Mouse (Mus musculus): ENCODE results near the gene Ndufaf8. TPM values are rescaled to one million over a fixed set of nuclear protein-coding genes. Genes with fewer than 3 reads are reported as not detected.
A peak's percentile ranks its signal among the peaks of the same experiment; 100 is the strongest.

The Ndufaf8 gene
- polyA plus RNA-seq, 1 experiment from 2014 or later: 153 TPM

DNA sequence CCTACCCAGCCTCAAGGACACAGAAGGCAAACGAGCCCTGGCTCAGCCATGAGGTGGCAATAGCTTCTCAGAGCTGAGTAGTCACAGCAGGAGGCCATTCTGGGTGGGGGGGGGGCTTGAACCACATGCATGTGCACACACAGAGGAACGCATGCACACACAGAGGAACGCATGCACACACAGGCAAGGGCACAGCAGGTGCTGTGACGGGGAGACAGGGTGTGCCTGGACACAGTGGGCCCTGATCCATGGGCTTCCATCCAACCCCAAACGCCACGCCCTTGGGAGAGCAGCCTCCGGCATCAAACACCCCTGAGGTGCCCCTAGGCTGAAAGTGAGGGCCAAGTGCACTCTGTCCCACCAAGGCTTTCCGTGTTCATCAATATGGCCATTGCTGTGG lies 37.5 kb downstream of the Ndufaf8 start:
- WGBS: 53% methylated on average over 8 of the region's 8 CpGs
- H3K27ac ChIP-seq (ENCODE audit: low read depth, low read length): peak overlapping the region; percentile 74
- no peak overlapping the region for H3K4me2 ChIP-seq (replicated peaks; ENCODE audit: low read depth)
- peak overlapping the region; percentile 11; the same call in 1 of the 2 replicates for H3K9ac ChIP-seq (ENCODE audit: low read depth, low read length)
- no peaks in the 10 kb centered on the region for H3K27me3 ChIP-seq (replicated peaks; ENCODE audit: control insufficient read depth, insufficient read depth, low read length)
- peaks cover 74% of the 10 kb centered on the region for H3K36me3 ChIP-seq (ENCODE audit: control insufficient read depth, insufficient read depth)
- ATAC-seq: peak; percentile 12; the same call in 1 of the 2 replicates
- H3K4me3 ChIP-seq (ENCODE audit: low read depth, low read length): no peak overlapping the region
- 0 out of 2 replicates have a peak, but pooled peaks cover 6% of the 10 kb centered on the region for H3K4me1 ChIP-seq (replicated peaks; ENCODE audit: control insufficient read depth, insufficient read depth, low read length)
- no peaks in the 10 kb centered on the region for H3K9me3 ChIP-seq (ENCODE audit: control insufficient read depth)
- TF ChIP-seq CTCF (IDR thresholded peaks at IDR 0.05; ENCODE audit: low read depth): no peak

DNA sequence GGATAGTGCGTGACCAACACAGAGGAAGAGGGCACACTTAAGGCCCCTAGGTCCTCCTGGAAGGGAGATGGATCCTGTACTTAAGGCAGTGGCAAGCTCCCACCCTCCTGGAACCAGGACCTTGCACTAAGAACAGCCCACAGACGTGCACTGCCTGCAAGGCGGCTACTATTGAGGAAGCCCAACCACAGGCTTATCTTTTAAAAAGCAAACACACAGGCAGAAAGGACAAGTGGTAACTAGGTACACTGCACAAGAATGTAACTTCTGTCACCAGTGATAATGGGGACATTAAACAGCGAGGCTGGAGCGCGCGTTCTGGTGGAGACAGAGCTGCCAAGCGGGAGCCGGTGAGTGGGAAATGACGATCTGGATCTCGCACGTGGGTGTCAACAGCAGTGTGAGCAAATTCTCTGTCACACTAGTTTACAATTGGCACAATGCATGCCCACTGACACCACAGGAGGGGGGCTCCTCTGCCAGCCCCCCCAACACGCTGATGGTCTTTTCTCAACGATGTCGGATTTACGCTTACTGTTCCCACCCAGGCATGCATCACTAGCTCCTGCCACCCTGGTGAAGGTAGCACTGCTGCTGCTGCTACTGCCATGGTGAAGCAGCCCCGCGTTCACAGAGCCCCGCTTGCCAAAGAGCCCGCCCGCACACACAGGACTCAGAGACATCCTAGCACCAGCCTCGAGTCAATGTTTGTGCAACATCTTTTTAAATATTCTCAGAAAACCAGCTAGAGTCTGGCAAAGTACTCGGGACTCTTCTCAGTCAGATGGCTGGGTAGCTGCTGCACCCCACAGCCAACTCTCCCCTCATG lies 38.3 kb downstream of the Ndufaf8 start:
- ATAC-seq: peak; percentile 26
- Histone ChIP-seq H3K27me3 (replicated peaks; ENCODE audit: control insufficient read depth, insufficient read depth, low read length) (no peaks in the 10 kb centered on the region), H3K4me3 (ENCODE audit: low read depth, low read length) (no peak overlapping the region), H3K4me2 (replicated peaks; ENCODE audit: low read depth) (no peak overlapping the region), H3K27ac (ENCODE audit: low read depth, low read length) (peak overlapping the region; percentile 74; the same call in 1 of the 2 replicates), H3K9ac (ENCODE audit: low read depth, low read length) (peak overlapping the region; percentile 11; the same call in 1 of the 2 replicates), H3K4me1 (replicated peaks; ENCODE audit: control insufficient read depth, insufficient read depth, low read length) (0 out of 2 replicates have a peak, but pooled peaks cover 6% of the 10 kb centered on the region), H3K9me3 (ENCODE audit: control insufficient read depth) (no peaks in the 10 kb centered on the region), H3K36me3 (ENCODE audit: control insufficient read depth, insufficient read depth) (peaks cover 66% of the 10 kb centered on the region)
- 46% methylated on average over 23 of the region's 23 CpGs for WGBS
- no peak for TF ChIP-seq CTCF (IDR thresholded peaks at IDR 0.05; ENCODE audit: low read depth)

GRCm38 (mm10) chr11:120137625-120138004 lies 38.9 kb downstream of the Ndufaf8 start:
- Histone ChIP-seq H3K36me3 (ENCODE audit: control insufficient read depth, insufficient read depth) (peaks cover 59% of the 10 kb centered on the region), H3K4me2 (replicated peaks; ENCODE audit: low read depth) (no peak overlapping the region), H3K27ac (ENCODE audit: low read depth, low read length) (no peak overlapping the region), H3K9ac (ENCODE audit: low read depth, low read length) (no peak overlapping the region), H3K27me3 (replicated peaks; ENCODE audit: control insufficient read depth, insufficient read depth, low read length) (no peaks in the 10 kb centered on the region), H3K4me3 (ENCODE audit: low read depth, low read length) (no peak overlapping the region), H3K9me3 (ENCODE audit: control insufficient read depth) (no peaks in the 10 kb centered on the region), H3K4me1 (replicated peaks; ENCODE audit: control insufficient read depth, insufficient read depth, low read length) (0 out of 2 replicates have a peak, but pooled peaks cover 6% of the 10 kb centered on the region)
- no peak for TF ChIP-seq CTCF (IDR thresholded peaks at IDR 0.05; ENCODE audit: low read depth)
- 31% methylated on average over 5 of the region's 5 CpGs for WGBS
- no peak for ATAC-seq

GRCm38 (mm10) chr11:120139309-120139731 lies 40.6 kb downstream of the Ndufaf8 start:
- H3K27ac ChIP-seq (ENCODE audit: low read depth, low read length): no peak overlapping the region
- no peak overlapping the region for H3K9ac ChIP-seq (ENCODE audit: low read depth, low read length)
- 75% methylated on average over 10 of the region's 10 CpGs for WGBS
- no peak overlapping the region for H3K4me2 ChIP-seq (replicated peaks; ENCODE audit: low read depth)
- TF ChIP-seq CTCF (IDR thresholded peaks at IDR 0.05; ENCODE audit: low read depth): no peak
- H3K4me1 ChIP-seq (replicated peaks; ENCODE audit: control insufficient read depth, insufficient read depth, low read length): 0 out of 2 replicates have a peak, but pooled peaks cover 11% of the 10 kb centered on the region
- H3K9me3 ChIP-seq (ENCODE audit: control insufficient read depth): no peaks in the 10 kb centered on the region
- ATAC-seq: no peak
- H3K27me3 ChIP-seq (replicated peaks; ENCODE audit: control insufficient read depth, insufficient read depth, low read length): no peaks in the 10 kb centered on the region
- peaks cover 55% of the 10 kb centered on the region; the same call in 1 of the 2 replicates for H3K36me3 ChIP-seq (ENCODE audit: control insufficient read depth, insufficient read depth)
- no peak overlapping the region for H3K4me3 ChIP-seq (ENCODE audit: low read depth, low read length)

GRCm38 (mm10) chr11:120140255-120140654 lies 41.5 kb downstream of the Ndufaf8 start:
- Histone ChIP-seq H3K27ac (ENCODE audit: low read depth, low read length) (no peak overlapping the region), H3K4me1 (replicated peaks; ENCODE audit: control insufficient read depth, insufficient read depth, low read length) (0 out of 2 replicates have a peak, but pooled peaks cover 11% of the 10 kb centered on the region), H3K4me3 (ENCODE audit: low read depth, low read length) (no peak overlapping the region), H3K4me2 (replicated peaks; ENCODE audit: low read depth) (no peak overlapping the region), H3K9ac (ENCODE audit: low read depth, low read length) (no peak overlapping the region), H3K27me3 (replicated peaks; ENCODE audit: control insufficient read depth, insufficient read depth, low read length) (no peaks in the 10 kb centered on the region), H3K9me3 (ENCODE audit: control insufficient read depth) (no peaks in the 10 kb centered on the region), H3K36me3 (ENCODE audit: control insufficient read depth, insufficient read depth) (peaks cover 57% of the 10 kb centered on the region)
- ATAC-seq: no peak
- 75% methylated on average over 6 of the region's 6 CpGs for WGBS
- peak; percentile 21; the same call in 1 of the 2 replicates for TF ChIP-seq CTCF (IDR thresholded peaks at IDR 0.05; ENCODE audit: low read depth)

- Histone ChIP-seq H3K4me2 (replicated peaks; ENCODE audit: low read depth) (no peak overlapping the region), H3K4me1 (replicated peaks; ENCODE audit: control insufficient read depth, insufficient read depth, low read length) (0 out of 2 replicates have a peak, but pooled peaks cover 5% of the 10 kb centered on the region), H3K9me3 (ENCODE audit: control insufficient read depth) (no peaks in the 10 kb centered on the region), H3K27ac (ENCODE audit: low read depth, low read length) (no peak overlapping the region), H3K27me3 (replicated peaks; ENCODE audit: control insufficient read depth, insufficient read depth, low read length) (no peaks in the 10 kb centered on the region), H3K36me3 (ENCODE audit: control insufficient read depth, insufficient read depth) (peaks cover 52% of the 10 kb centered on the region), H3K9ac (ENCODE audit: low read depth, low read length) (no peak overlapping the region), H3K4me3 (ENCODE audit: low read depth, low read length) (no peak overlapping the region)
- peak; percentile 65 for TF ChIP-seq CTCF (IDR thresholded peaks at IDR 0.05; ENCODE audit: low read depth)
- no peak for ATAC-seq
- WGBS: 44% methylated on average over 3 of the region's 3 CpGs
Observed at GRCm38 (mm10) chr11:120142601-120143051, 43.9 kb downstream of the Ndufaf8 start.

Data from intestine, postnatal 0 days (tissue).